Mouse (Mus musculus) right cerebral cortex, postnatal 4 days (tissue): ENCODE measurements around the gene Padi1.
A peak's percentile ranks its signal among the peaks of the same experiment; 100 is the strongest.

ENCODE experiments used
- DNase-seq: peaks from one replicate; pipeline ENCODE4 v3.0.0-alpha.2; 2022

Gene Padi1

DNA sequence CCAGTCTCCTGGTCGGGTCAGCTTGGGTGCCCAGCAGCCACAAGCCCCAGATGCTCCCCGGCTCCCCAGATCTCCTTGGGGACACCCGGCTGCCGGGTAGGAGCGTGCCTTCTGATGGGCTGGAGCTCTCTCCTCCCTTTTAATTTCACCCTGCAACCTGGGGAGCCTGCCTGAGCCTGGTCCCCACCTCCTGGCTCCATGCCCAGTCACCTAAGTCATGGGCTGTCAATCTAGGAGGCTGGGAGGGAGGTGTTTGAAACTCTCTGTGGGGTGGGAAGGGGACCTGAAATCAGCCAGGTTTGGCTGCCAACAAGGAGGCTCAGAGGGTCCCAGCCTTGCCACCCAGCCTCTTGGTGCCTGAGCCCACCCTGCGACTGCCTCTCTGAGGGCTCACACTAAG lies at the start of gene Padi1:
TSS of gene Padi1 (minus strand) at position 113 of the 400 bp plus-strand sequence.
- no peak for DNase-seq

DNA sequence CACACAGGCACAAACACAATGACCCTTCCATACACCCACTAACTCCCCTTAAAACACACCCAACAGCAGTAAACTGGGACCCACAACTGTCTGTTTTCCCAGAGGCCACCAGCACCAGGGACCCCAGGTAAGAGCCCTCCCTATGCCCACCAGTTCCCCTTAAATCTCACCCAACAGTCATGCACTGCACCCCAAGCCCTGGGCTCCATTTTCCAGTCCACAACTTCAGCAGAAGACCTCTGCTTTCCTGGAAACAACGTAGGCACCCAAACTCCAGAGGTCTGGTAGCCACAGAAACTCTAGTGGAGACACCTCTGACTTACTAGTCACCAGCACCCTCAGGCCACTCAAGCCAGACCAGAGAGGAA lies 46.6 kb upstream of the Padi1 start:
- no peak for DNase-seq

DNA sequence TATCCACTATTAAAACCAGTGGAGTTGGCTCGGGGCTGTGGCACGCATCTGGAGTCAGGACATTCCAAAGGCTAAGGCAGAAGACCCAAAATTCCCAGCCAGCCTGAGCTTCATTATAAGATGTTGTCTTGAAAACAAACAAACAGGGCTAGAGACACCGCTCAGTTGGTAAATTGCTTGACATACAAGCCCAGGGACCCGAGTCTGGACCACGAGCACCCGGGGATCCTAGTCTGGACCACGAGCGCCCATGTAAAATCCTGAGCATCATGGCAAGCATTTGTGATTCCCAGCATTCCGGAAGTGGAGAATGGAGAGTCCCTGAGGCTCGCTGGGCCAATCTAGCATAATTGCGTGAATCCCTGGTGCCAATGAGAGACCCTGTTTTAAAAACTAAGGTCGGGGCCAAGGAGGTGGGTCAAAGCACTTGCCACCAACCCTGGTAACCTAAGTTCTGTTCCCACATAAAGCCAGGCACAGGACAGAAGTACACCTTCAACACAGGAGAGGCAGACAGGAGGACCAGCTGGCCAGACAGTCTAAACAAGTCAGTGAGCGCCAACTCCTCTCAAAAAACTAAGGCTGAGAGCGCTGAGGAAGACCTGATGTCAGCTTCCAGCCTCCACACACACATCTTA lies 46.1 kb upstream of the Padi1 start:
- peak; percentile 0 for DNase-seq

GRCm38 (mm10) chr4:140883852-140884251 lies 38.3 kb upstream of the Padi1 start:
- peak; percentile 3 for DNase-seq

- DNase-seq, result no peak
Observed at GRCm38 (mm10) chr4:140882981-140883380, 37.4 kb upstream of the Padi1 start.

DNA sequence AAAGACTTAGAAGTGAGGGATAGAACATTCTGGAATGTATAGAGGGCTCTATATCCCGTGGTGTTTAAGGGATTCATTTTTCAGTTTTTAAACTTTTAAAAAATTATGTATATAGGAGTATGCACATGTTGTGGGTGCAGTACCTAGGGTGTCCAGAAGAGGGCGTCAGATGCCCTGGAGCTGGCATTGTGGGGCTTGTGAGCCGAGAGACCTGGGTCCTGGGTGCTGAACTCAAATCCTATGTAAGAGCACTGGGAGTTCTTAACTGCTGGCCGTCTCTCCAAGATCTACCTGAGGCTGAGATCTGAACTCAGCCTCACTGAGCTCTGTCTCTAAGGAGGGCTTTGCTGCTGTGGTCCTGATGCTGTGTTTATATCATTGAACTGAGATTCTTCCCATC lies 36.8 kb upstream of the Padi1 start:
- peak; percentile 2 for DNase-seq

GRCm38 (mm10) chr4:140881771-140882170 lies 36.2 kb upstream of the Padi1 start:
- DNase-seq, result peak; percentile 1

GRCm38 (mm10) chr4:140881026-140881670 lies 35.6 kb upstream of the Padi1 start:
- peak; percentile 0 for DNase-seq

DNA sequence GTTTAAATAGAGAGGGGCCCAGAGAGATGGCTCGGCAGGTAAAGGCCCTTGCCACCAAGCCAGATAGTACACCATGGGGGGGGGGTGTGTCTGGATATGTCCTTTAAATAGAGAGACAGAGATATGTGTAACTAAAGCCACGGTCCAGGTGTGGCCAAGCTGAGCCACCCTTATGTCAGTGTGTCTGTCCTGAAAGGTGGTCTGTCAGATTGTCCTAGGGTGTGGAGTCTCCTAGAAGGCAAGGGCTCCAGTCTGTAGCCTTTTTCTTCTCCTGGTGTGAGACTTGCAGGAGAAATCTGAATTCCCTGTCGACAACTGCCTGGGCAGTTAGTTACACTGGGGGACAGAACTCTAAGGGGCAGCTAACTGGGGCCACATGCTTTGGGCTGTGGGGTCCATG lies 34.6 kb upstream of the Padi1 start:
- DNase-seq, result peak; percentile 0

DNA sequence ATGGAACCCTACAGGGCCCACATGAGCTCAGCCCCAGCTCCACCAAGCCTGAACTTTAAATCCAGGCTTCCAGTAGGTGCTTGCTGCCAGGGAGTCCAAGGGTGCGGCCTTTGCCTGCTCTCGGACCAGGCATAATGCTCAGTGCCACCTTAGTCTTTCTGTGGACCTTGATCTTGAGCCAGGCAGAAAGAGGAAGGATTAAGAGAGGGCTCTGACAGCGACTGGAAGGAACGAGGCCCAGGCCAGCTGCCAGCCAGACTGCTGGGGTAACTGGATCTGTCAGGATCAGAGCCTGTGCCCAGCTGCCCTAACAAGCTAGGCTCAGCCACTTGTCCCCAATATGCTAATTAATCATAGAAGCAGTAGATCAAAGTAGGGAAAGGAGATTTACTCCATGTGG lies 34.2 kb upstream of the Padi1 start:
- peak; percentile 58 for DNase-seq

GRCm38 (mm10) chr4:140879116-140879515 lies 33.5 kb upstream of the Padi1 start:
- no peak for DNase-seq

DNA sequence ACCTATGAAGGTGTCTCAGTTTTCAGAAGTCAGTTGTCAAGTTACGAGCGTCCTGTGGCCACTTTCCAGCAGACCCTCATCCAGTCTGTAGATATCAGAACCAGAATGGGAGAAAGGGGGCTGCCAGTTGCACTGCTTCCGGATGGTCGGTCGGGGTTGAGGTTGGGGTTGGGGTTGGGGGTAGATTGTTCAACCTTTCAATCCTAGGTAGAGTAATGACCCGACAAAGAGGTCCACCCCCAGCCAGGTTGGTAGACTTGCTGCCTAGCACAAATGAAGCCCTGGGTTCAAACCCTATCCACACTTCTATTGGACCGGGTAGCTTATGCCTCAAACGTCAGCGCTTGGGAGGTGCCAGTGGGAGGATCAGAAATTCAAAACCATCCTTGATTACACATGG lies 33.1 kb upstream of the Padi1 start:
- DNase-seq, result peak; percentile 1

DNA sequence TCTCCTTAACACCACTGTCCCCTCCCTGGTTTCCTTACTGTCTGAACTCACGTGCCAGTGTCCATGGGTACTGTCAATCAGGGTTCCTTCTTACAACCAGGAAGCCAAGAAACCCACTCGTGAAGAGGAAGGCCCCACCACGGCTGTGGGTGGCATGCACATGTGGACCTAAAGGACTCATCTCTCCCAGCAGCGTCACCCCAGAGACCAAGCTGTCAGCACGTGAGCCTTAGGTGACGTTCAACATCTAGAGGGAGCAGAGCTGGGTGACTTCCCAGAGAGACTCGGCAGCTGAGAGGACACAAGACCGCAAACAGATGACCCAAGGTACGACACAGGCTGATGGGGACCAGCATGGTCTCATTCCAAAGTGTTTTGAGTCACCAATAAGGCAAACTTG lies 31.9 kb upstream of the Padi1 start:
- peak; percentile 0 for DNase-seq

DNA sequence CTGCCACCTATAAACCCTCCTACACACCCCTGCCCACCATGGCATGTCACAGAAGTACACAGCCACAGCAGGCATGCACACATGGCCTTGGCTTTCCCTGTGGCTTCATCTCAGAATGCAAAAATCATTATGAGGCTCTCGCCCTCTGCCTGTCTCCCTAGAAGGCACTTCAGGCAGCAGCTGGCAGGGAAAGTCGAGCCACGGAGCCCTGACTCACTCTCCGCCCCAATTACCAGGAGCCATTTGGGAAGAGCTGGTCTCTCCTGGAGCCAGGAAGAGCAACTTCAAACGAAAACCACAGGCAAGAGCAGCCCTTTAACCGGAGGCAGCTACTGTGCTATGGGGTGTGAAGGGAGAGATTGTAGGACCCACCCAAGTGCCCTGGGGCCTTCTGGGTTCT lies 31.1 kb upstream of the Padi1 start:
- DNase-seq, result peak; percentile 0

DNA sequence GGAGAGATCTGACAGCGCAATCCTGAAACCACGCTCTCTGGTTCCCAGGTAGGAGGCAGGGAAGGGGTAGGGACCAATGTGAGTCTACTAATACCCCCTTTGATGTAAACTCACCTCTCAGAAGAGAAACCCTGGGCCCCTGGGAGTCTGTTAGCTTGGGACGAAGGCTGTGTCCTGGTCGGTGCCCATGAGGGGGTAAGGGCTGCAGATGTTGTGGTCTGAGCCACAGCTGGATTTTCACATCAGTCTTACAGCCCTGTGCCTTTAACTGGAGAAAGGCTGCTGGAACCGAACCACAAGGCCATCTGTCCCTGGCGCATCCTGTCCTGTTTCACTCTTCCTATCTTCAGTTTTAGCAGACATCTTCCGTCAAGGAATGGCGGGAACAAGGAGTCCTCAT lies 30.6 kb upstream of the Padi1 start:
- no peak for DNase-seq

- no peak for DNase-seq
Observed at GRCm38 (mm10) chr4:140873011-140873410, 27.4 kb upstream of the Padi1 start.

DNA sequence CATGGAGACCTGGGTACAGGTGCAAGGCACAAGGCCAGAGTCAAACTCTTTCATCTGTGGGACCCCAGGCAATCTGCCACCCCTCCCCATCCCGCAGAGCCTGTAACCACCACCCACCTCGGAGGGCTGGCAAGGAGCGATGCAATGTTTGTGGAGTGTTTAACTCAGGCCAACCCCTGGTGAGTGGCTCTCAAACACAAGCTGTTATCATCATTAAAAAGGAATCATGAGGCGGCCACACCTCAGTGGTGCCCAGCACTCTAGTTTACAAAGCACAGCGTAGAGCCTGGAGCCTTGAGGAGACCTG lies 27.1 kb upstream of the Padi1 start:
- DNase-seq, result no peak

DNA sequence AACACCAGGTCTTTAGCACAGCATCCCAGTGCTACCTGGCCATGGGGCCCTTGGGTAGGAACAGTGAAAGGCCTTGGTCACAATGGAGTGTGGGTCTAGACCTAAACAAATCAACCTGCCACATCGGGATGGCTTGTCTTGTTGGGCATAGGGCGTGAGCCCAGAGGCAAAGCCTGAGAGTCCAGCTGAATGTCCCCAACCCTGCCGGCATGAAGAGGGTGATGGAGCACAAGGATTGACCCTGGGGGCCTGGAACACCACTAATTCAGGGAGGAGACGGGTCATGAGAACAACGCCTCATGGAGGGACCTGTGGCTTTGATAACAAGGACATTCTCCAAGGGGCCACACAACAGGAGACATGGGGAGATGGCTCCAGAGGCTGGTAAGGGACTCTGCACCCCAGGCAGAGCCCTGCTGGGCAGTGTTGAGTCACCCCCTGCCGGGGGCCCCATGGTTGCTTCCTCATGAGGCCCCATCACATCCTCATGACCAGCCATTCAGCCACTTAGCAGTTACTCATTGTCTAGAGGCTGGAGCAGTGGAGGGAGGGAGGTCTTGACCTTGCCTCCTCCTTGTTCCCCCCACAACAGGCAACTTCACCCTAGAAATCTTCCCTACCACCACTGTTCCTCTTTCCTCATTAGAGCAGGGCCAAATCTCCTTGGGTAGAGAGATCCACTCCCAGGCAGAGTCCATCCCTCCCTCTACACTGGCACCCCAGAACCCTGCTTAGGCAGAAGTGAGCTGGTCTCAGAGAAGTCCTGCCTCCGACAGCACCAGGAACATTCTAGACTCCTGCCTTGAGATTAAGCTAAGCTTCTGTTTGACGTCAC lies 26.5 kb upstream of the Padi1 start:
- DNase-seq, result no peak

DNA sequence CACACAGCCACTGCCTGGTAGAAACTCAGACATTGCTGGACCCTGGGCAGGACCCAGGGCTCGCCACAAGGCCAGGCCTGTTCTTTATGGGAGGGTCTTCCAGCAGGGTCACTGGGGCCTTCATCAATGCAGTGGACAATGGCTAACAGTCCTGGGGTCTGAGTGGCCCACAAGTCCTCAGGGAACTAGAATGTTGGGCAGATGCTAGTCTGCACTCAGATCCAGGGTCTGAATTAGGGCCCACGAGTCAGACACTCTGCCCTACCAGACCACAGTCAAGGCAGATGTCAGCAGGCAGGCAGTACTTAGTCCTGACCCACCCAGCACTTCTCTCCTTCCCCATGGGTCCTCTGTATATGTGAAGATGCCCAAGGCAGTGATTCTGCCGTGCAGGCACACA lies 25.8 kb upstream of the Padi1 start:
- no peak for DNase-seq

GRCm38 (mm10) chr4:140870876-140871275 lies 25.3 kb upstream of the Padi1 start:
- DNase-seq, result no peak

- no peak for DNase-seq
Observed at GRCm38 (mm10) chr4:140869945-140870344, 24.4 kb upstream of the Padi1 start.

DNA sequence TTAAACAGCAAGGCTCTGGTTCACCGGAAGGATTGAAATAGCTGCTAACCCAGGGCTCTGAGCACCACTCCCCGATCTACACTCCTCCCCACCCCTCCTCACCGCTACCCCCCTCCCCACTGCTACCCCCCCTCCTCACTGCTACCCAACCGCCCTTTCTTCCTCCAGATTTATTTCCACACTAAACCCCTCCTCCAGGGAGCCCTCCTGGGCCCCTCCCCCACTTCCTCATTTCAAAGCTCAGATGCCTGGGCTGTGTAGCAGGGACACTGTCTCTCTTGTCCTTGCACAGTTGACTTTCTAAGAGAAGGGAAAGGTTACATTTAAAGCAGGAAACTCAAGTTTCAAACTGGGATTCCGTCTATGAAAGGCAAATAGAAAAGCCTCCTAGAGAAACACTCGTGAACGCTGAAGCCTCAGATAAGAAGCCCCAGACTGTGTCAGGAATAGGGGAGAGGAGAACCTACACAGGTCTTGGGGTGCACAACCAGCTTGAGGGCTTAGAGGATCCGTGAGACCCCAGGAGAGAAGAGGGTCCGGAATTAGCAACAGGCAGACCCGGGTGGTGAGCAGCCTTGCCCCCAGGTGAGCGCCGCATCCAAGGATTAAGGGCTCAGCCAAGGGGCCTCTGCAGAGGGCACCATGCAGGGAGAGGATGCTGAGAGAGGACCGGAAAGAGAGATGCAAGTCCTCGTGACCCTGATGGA lies 23.1 kb upstream of the Padi1 start:
- DNase-seq, result no peak

GRCm38 (mm10) chr4:140862036-140862650 lies 16.6 kb upstream of the Padi1 start:
- DNase-seq, result no peak
